Mouse (Mus musculus): Measurements from ENCODE around the gene Rtl1. TPM values are rescaled to one million over a fixed set of nuclear protein-coding genes. Genes with fewer than 3 reads are reported as not detected.
A peak's percentile ranks its signal among the peaks of the same experiment; 100 is the strongest.

The Rtl1 gene
- total RNA-seq, 2 experiments from 2014 or later, result 4.4 to 4.5 TPM

Small RNAs within 50 kb of the gene (microRNA-seq; reads per million reads assigned to microRNA genes)
- not detected for gene Gm23912
- 37.9 reads per million, percentile 33 among the genes with 10 or more reads in this experiment for gene Mir1188
- gene Mir127, result 27,399 reads per million, percentile 98 among the genes with 10 or more reads in this experiment
- gene Mir136, result not detected
- not detected for gene Mir1906-1
- gene Mir3070a, result 11.5 reads per million, percentile 20 among the genes with 10 or more reads in this experiment
- 16.2 reads per million, percentile 24 among the genes with 10 or more reads in this experiment for gene Mir3070b
- gene Mir3071, result not detected
- gene Mir337, result 2.8 reads per million
- 1,785 reads per million, percentile 82 among the genes with 10 or more reads in this experiment for gene Mir341
- not detected for gene Mir3544
- gene Mir370, result 307 reads per million, percentile 59 among the genes with 10 or more reads in this experiment
- gene Mir431, result 5,818 reads per million, percentile 90 among the genes with 10 or more reads in this experiment
- not detected for gene Mir432
- gene Mir433, result 6,535 reads per million, percentile 91 among the genes with 10 or more reads in this experiment
- 1,101 reads per million, percentile 75 among the genes with 10 or more reads in this experiment for gene Mir434
- gene Mir493, result 187 reads per million, percentile 53 among the genes with 10 or more reads in this experiment
- gene Mir540, result 1,447 reads per million, percentile 79 among the genes with 10 or more reads in this experiment
- gene Mir665, result 625 reads per million, percentile 67 among the genes with 10 or more reads in this experiment
- gene Mir673, result 542 reads per million, percentile 67 among the genes with 10 or more reads in this experiment
- gene Mir770, result 787 reads per million, percentile 71 among the genes with 10 or more reads in this experiment

Other genes with a start within 250 kb of the Rtl1 start
- gene Dlk1, start 147.5 kb downstream of the Rtl1 start, total RNA-seq (2021), result 100 to 1,000 TPM; 470 to 498 TPM

Data from adrenal gland, postnatal 10 days (tissue).